Mouse (Mus musculus) embryonic facial prominence, embryonic 12.5 days (tissue): Measurements from ENCODE around the gene Rheb. TPM values are rescaled to one million over a fixed set of nuclear protein-coding genes. Genes with fewer than 3 reads are reported as not detected.

ENCODE experiments used
- ATAC-seq: fragments of 200-750 bp; cut with Nextera tagmentation; 2 replicates; pipeline ENCODE4 v1.8.0; 2017; ENCODE audit not compliant: insufficient number of reproducible peaks, insufficient read depth, low FRiP score, low TSS enrichment
- H3K27ac ChIP-seq: fragments of 300-500 bp; sonication (generic); 2 replicates; pipeline ENCODE4 v1.5.1; 2016; ENCODE audit warnings: mild to moderate bottlenecking
- H3K27me3 ChIP-seq: fragments of 300-500 bp; sonication (generic); 2 replicates; pipeline ENCODE4 v1.6.1; 2016; ENCODE audit warnings: mild to moderate bottlenecking, moderate library complexity
- H3K36me3 ChIP-seq: fragments of 300-500 bp; sonication (generic); 2 replicates; pipeline ENCODE4 v1.6.1; 2016; ENCODE audit warnings: mild to moderate bottlenecking
- H3K4me1 ChIP-seq: fragments of 300-500 bp; sonication (generic); 2 replicates; pipeline ENCODE4 v1.6.1; 2016
- H3K4me2 ChIP-seq: fragments of 300-500 bp; sonication (generic); replicated peaks from 2 replicates; pipeline ENCODE4 v1.6.1; 2016; ENCODE audit warnings: mild to moderate bottlenecking, moderate library complexity
- H3K4me3 ChIP-seq: fragments of 300-500 bp; sonication (generic); 2 replicates; pipeline ENCODE4 v1.5.1; 2016; ENCODE audit warnings: mild to moderate bottlenecking
- H3K9ac ChIP-seq: fragments of 300-500 bp; sonication (generic); 2 replicates; pipeline ENCODE4 v1.6.1; 2016; ENCODE audit warnings: mild to moderate bottlenecking, moderate library complexity
- H3K9me3 ChIP-seq: fragments of 300-500 bp; sonication (generic); 2 replicates; pipeline ENCODE4 v1.6.1; 2016; ENCODE audit warnings: mild to moderate bottlenecking, moderate library complexity
- WGBS: fragments of 180-500 bp; shearing (Covaris S2); methylation state at CpG from one replicate; pipeline ENCODE4 v1.1.7; 2016; 5-methylcytosine and 5-hydroxymethylcytosine counted together
- polyA plus RNA-seq: library from polyadenylated mRNA; unstranded; fragments of >200 nt; fragmentation: Nextera tagmentation; extraction: Ambion mirVana; gene quantifications from 2 replicates; pipeline ENCODE4 v1.2.1, GENCODE M21; 2016

Rheb gene
- polyA plus RNA-seq, 1 experiment from 2014 or later = 197 TPM

DNA sequence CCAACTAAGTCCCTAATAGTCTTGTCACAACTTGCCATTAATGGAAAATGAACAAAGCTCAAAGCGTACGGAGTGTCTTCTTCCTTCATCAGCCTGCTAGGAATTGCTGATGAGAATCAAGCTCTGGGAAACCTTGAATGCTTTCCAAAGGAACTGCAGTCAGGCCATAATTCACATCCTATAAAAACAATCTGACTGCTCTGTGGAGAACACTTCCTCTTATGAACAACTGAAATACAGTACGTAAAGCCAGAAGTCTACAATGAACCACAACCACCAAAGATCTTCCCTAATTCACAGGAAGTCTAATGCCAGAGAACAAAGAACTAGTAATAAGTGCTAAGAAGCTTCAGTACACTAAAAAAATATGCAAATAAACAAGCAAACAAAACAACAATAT is 28.5 kb downstream of the Rheb start:
- Histone ChIP-seq H3K27ac (no peak overlapping the region), H3K9ac (no peak overlapping the region), H3K4me2 (no peak overlapping the region), H3K36me3 (peaks cover 54% of the 10 kb centered on the region), H3K4me3 (no peak overlapping the region), H3K9me3 (no peaks in the 10 kb centered on the region), H3K27me3 (no peaks in the 10 kb centered on the region), H3K4me1 (no peaks in the 10 kb centered on the region)
- WGBS = 85% methylated on average over 3 of the region's 3 CpGs
- no peak for ATAC-seq

DNA sequence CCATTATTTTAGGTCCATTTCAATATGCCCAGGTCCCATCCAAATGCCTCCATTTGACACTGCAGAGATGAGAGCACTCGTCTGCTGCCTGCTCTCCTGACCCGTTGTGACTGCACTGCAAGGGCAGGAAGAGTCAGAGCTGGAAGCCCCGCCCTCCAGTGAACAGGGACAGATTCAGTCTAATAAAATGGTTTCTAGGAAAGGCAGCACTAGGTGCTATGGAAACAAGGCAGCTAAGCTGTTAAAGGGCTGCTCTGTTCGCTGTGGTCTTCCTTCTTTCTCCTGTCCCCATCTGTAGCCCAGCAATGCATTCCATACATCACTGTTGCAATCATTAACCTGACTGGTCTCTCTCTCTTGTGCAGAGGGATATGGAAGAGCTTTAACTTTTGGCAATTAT is 29.4 kb downstream of the Rheb start:
- H3K36me3 ChIP-seq = peaks cover 60% of the 10 kb centered on the region
- WGBS = 64% methylated on average over 4 of the region's 4 CpGs
- no peak for ATAC-seq

DNA sequence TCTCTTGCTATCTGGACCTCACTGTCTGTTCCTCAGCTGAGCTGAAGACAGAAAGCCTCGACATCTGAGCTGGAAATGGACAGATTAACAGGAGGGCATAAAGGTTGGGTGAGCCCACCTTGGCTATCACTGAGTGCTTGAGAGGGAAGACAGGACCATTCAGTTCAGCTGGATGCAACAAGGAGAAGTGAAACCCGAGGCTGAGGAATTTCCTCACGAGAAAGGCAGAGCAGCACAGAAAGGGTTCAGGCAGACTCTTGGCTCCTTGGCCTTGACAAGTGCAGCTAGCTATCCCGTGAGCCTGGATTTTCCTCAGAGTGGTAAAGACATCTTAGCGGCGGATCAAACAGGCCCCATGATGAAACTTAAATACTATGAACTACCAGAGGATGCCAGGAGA is 37.2 kb downstream of the Rheb start:
- 69% methylated on average over 6 of the region's 6 CpGs for WGBS
- no peaks in the 10 kb centered on the region for H3K4me1 ChIP-seq
- H3K9ac ChIP-seq = no peak overlapping the region
- H3K4me3 ChIP-seq = no peak overlapping the region
- ATAC-seq = no peak
- no peaks in the 10 kb centered on the region for H3K27me3 ChIP-seq
- no peak overlapping the region for H3K27ac ChIP-seq
- H3K9me3 ChIP-seq = no peaks in the 10 kb centered on the region
- H3K36me3 ChIP-seq = peaks cover 71% of the 10 kb centered on the region
- no peak overlapping the region for H3K4me2 ChIP-seq

More for the DNA sequence above, 29.4 kb downstream of the Rheb start:
- no peak overlapping the region for H3K9ac ChIP-seq
- no peaks in the 10 kb centered on the region for H3K27me3 ChIP-seq
- H3K4me2 ChIP-seq = no peak overlapping the region
- H3K4me1 ChIP-seq = no peaks in the 10 kb centered on the region
- no peak overlapping the region for H3K27ac ChIP-seq
- H3K9me3 ChIP-seq = no peaks in the 10 kb centered on the region
- H3K4me3 ChIP-seq = no peak overlapping the region

DNA sequence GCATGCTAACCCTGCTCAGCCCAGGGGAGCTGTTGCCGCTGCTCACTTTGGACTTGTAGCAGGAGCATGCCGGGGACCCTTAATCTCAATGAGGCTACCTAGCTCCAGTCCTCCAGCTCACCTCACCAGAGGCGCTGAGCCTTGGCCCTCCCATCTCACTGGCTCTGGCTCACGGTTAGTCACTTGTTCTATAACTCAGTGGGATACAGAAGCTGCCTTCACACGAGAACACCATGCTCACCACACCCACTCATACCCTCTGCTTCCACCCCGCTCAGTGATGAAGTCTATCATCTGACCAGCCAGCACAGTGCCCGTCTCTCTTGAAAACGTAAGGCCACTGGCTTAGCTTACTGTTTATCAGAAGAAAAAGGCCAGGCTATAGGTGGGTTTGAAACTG is 37.8 kb downstream of the Rheb start:
- no peak for ATAC-seq

DNA sequence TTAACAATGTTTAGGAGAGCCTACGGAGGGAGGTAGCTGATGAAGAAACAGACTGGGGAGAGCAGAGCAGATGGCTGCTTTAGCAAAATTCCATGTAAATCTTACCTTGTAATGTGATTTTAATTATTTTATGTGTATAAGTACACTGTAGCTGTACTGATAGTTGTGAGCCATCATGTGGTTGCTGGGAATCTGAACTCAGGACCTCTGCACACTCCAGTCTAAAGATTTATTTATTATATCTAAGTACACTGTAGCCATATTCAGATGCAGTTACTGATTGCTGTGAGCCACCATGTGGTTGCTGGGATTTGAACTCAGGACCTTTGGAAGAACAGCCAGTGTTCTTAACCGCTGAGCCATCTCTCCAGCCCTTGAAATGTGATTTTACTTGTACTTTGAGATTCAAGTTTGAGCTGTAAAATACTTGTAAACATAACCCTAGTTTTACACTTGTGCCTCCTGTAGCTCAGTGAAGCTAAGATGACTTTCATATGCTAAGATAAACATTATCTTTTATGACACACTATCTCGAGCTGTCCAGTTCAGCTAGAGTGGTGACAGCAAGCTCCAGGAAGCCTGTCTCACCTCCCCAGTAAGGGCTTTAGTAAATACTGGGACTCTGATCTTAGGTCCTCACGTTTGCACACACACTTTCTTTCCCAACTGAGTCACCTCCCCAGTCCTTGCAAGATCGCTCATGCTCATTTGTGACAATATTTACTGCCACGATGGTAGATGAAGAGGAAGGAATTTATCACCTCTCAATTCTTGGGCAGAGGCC is 40.4 kb downstream of the Rheb start:
- Histone ChIP-seq H3K27ac (0 out of 2 replicates have a peak overlapping the region, but pooled peaks have one; percentile 19), H3K27me3 (no peaks in the 10 kb centered on the region), H3K36me3 (peaks cover 50% of the 10 kb centered on the region), H3K4me3 (no peak overlapping the region), H3K9me3 (no peaks in the 10 kb centered on the region), H3K9ac (no peak overlapping the region), H3K4me2 (no peak overlapping the region), H3K4me1 (0 out of 2 replicates have a peak, but pooled peaks cover 3% of the 10 kb centered on the region)
- ATAC-seq = no peak
- WGBS = 75% methylated on average over 6 of the region's 6 CpGs

More for the DNA sequence above, 37.8 kb downstream of the Rheb start:
- H3K27me3 ChIP-seq = no peaks in the 10 kb centered on the region
- H3K4me1 ChIP-seq = no peaks in the 10 kb centered on the region
- H3K9ac ChIP-seq = no peak overlapping the region
- peaks cover 69% of the 10 kb centered on the region for H3K36me3 ChIP-seq
- no peaks in the 10 kb centered on the region for H3K9me3 ChIP-seq
- H3K4me2 ChIP-seq = no peak overlapping the region
- 90% methylated on average over 8 of the region's 8 CpGs for WGBS
- H3K27ac ChIP-seq = no peak overlapping the region
- H3K4me3 ChIP-seq = no peak overlapping the region

DNA sequence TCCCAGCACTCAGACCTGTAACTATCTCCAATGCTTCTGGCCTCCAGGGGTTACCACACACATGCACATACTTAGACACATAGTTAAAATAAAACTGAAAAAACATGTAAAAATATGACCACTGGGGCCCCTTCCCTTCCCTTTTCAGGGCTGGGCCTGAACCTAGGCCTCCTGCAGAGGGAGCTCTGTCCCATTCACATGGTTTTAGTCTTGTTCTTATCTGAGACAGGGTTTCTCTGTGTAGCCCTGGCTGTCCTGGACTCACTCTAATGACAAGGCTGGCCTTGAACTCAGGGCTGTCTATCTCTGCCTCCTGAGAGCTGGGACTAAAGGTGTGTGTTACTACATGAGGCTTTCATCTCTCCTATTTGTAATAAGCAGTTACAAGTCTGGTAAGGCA is 42.0 kb downstream of the Rheb start:
- Histone ChIP-seq H3K4me1 (0 out of 2 replicates have a peak, but pooled peaks cover 3% of the 10 kb centered on the region), H3K36me3 (peaks cover 33% of the 10 kb centered on the region), H3K27ac (no peak overlapping the region), H3K4me3 (no peak overlapping the region), H3K4me2 (no peak overlapping the region), H3K27me3 (no peaks in the 10 kb centered on the region), H3K9me3 (no peaks in the 10 kb centered on the region), H3K9ac (no peak overlapping the region)
- no peak for ATAC-seq

DNA sequence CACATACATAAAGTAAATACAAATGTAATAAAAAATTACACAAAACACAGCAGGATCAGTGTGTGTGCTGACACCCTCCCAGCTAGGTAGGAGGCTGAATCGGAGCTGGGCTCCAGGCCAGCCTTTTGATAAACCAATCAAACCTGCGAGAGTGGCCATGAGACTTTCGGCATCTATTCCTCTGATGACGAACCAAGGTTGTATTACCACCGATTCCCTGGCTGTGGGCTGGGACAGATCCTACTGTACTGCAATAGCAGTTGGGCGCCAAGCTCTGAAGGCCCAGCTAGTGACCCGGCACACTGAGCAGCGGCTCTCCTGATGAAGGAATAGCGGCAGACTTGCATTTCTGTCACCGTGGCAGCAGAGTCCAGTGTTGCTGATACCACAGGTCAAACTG is 43.8 kb downstream of the Rheb start:
- Histone ChIP-seq H3K36me3 (peaks cover 18% of the 10 kb centered on the region), H3K27ac (no peak overlapping the region), H3K4me1 (0 out of 2 replicates have a peak, but pooled peaks cover 3% of the 10 kb centered on the region), H3K4me3 (no peak overlapping the region), H3K9ac (no peak overlapping the region), H3K27me3 (no peaks in the 10 kb centered on the region), H3K4me2 (no peak overlapping the region), H3K9me3 (no peaks in the 10 kb centered on the region)
- WGBS = 79% methylated on average over 10 of the region's 10 CpGs
- no peak for ATAC-seq

DNA sequence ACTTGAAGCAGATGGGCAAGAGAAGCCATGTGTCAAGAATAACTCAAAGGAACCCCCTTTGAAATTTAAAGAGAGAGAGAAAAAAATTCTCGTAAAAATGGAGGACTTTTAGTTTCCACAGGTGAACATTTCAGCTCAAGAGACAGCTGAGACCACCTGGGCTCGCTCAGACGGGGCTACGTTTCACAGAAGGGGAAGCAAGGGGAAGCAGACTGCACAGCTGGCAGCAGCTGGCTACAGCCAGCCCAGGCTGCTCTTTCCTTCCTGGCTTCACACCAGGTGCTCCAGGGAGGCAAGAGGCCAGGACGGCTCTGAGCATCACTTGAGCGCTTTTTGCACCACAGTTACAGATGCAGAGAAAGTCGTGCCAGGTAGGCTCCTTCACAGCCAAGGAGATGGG is 44.6 kb downstream of the Rheb start:
- WGBS = 51% methylated on average over 7 of the region's 7 CpGs
- H3K4me2 ChIP-seq = no peak overlapping the region
- no peak overlapping the region for H3K27ac ChIP-seq
- no peaks in the 10 kb centered on the region for H3K27me3 ChIP-seq
- no peak overlapping the region for H3K9ac ChIP-seq
- H3K4me1 ChIP-seq = 0 out of 2 replicates have a peak, but pooled peaks cover 3% of the 10 kb centered on the region
- no peak overlapping the region for H3K4me3 ChIP-seq
- peaks cover 12% of the 10 kb centered on the region for H3K36me3 ChIP-seq
- no peak for ATAC-seq
- no peaks in the 10 kb centered on the region for H3K9me3 ChIP-seq

DNA sequence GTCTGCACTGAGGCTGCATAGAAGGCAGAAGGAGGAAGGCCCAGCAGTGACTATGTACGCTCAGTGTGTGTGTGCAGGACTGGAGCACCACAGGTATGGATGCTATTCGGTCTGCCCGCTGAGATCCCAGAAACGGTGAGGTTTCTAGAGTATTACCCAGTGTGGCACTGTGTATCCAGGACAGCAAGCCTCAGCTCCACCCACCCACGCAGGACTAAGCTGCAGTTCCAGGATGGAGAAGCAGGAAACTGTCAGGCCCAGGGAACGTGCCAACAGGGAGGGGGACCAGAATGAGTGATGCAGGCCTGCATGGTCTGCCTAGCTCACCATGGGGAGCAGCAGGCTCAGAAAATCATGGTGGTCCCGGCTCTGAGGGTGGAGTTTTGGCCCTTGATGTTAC is 49.5 kb downstream of the Rheb start:
- no peaks in the 10 kb centered on the region for H3K9me3 ChIP-seq
- ATAC-seq = no peak
- 0 out of 2 replicates have a peak, but pooled peaks cover 1% of the 10 kb centered on the region for H3K4me1 ChIP-seq
- H3K4me3 ChIP-seq = no peak overlapping the region
- no peak overlapping the region for H3K4me2 ChIP-seq
- no peak overlapping the region for H3K27ac ChIP-seq
- H3K9ac ChIP-seq = no peak overlapping the region
- H3K36me3 ChIP-seq = no peaks in the 10 kb centered on the region
- no peaks in the 10 kb centered on the region for H3K27me3 ChIP-seq
- 69% methylated on average over 7 of the region's 7 CpGs for WGBS

DNA sequence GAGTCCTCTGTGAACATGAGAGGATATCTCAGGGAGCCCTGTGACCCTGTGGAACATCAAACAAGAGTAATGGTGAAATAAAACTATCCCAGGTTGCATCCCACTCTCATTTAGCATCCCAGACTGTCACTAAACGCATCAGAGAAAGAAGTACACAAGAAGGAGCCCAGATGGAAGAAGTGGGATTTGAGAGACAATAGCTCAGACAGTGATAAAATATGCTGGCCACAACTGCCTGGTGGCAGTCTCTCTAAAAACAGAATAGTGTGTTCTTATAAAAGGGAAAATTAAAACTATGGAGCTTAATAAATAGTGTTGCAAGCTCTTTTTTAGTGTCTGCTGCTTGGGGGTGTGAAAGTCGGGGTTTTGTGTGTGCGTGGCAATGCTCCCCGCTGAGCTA is 59.5 kb downstream of the Rheb start:
- H3K36me3 ChIP-seq = no peaks in the 10 kb centered on the region
- no peak overlapping the region for H3K4me2 ChIP-seq
- H3K9ac ChIP-seq = no peak overlapping the region
- H3K4me1 ChIP-seq = no peaks in the 10 kb centered on the region
- H3K4me3 ChIP-seq = no peak overlapping the region
- WGBS = 80% methylated on average over 4 of the region's 4 CpGs
- H3K27me3 ChIP-seq = peaks cover 17% of the 10 kb centered on the region; the same call in 1 of the 2 replicates
- H3K27ac ChIP-seq = no peak overlapping the region
- no peak for ATAC-seq
- H3K9me3 ChIP-seq = no peaks in the 10 kb centered on the region

DNA sequence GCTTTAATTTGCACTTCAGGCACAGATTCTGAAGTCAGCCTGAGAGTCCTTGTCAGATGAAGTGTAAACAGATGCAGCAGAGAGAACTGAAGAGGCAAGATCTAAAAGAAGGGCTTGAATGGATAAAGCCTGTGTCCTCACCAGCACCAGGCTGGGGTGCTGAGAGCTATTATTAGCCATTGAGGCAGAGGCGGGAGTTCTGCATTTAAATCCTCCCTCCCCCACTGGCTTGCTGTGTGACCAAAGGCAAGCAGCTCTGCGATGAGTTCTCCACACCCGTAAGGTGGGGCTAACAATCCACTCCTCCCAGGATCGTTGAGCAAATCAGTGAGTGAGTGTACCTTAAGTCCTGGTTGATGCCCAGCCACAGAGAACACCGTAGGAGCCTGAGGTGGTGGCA is 61.4 kb downstream of the Rheb start:
- Histone ChIP-seq H3K9ac (no peak overlapping the region), H3K36me3 (no peaks in the 10 kb centered on the region), H3K27me3 (peaks cover 17% of the 10 kb centered on the region; the same call in 1 of the 2 replicates), H3K27ac (no peak overlapping the region), H3K4me2 (no peak overlapping the region), H3K4me3 (no peak overlapping the region), H3K4me1 (no peaks in the 10 kb centered on the region), H3K9me3 (no peaks in the 10 kb centered on the region)
- WGBS = 23% methylated on average over 5 of the region's 5 CpGs
- no peak for ATAC-seq

DNA sequence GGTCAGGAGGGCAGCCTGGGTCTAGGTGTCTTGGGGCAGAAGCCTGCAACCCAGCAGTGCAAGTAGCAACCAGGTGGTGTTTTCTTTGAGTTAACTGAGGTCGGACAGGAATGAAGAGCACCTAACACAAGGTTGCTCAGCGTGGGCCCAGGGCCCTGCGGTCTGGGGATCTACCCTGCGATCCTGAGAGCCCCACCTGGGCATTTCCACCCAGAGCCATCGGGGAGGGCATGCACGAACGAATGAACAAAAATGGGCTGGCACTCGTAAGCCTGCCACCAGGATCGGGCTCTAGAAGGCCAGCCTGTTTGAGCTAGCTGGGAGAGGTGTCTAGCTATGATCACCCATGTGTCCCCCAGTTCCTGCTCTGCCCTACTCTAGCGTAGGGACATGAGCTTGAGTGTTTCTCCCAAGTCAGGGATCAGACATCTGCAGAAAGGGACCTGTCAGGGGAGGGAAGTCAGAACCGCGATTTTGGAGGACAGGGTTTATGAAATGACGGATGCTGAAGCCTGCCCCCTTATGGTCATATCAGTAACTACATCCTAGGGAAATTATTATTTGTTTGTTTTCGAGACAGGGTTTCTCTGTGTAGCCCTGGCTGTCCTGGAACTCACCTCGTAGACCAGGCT is 62.4 kb downstream of the Rheb start:
- Histone ChIP-seq H3K9me3 (no peaks in the 10 kb centered on the region), H3K4me1 (no peaks in the 10 kb centered on the region), H3K27me3 (peaks cover 17% of the 10 kb centered on the region; the same call in 1 of the 2 replicates), H3K27ac (no peak overlapping the region), H3K4me3 (no peak overlapping the region), H3K36me3 (no peaks in the 10 kb centered on the region), H3K9ac (no peak overlapping the region), H3K4me2 (0 out of 2 replicates have a peak overlapping the region, but pooled peaks have one; percentile 19)
- 45% methylated on average over 15 of the region's 15 CpGs for WGBS
- no peak for ATAC-seq
